Mouse (Mus musculus): ENCODE results near the gene 4933434E20Rik. TPM values are rescaled to one million over a fixed set of nuclear protein-coding genes. Genes with fewer than 3 reads are reported as not detected.

Gene 4933434E20Rik
- total RNA-seq, 1 experiment, result 69.2 TPM

DNA sequence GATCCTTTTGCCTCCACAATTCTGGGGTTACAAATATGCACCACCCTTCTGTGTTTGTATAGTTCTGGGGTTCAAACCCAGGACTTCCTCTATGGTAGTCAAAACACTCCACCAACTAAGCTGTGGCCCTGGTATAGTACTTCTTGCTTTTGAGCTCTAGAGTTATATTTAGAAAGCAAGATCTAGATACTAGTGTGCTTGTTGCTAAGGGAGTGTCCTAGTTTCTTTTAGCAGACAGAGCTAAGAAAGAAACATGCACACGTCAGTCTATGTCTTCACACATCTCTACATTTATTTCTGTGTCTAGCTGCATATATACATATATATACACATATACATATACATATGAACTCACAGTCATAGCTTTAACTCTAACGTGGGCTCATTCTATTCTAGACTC, 60.3 kb downstream of the 4933434E20Rik start:
- H3K4me1 ChIP-seq (ENCODE audit: control insufficient read depth in 2 of 2, insufficient read depth in 2 of 2, low read length in 2 of 2, poor library complexity in 1 of 2), result no peaks in the 10 kb centered on the region
- H3K36me3 ChIP-seq (ENCODE audit: control insufficient read depth, insufficient read depth, low read length, poor library complexity, severe bottlenecking), result no peaks in the 10 kb centered on the region
- no peak overlapping the region for H3K4me3 ChIP-seq (ENCODE audit: insufficient read depth in 1 of 2, low read depth in 1 of 2, low read length in 2 of 2, poor library complexity in 1 of 2, severe bottlenecking in 1 of 2)
- no peak overlapping the region for H3K9ac ChIP-seq (ENCODE audit: insufficient read depth, low read depth, low read length, poor library complexity, severe bottlenecking)
- TF ChIP-seq MAFK (IDR thresholded peaks at IDR 0.05; ENCODE audit: insufficient read depth, low read depth, low read length) (no peak), ZNF384 (IDR thresholded peaks at IDR 0.05; ENCODE audit: low read depth, low read length) (no peak), ZC3H11A (IDR thresholded peaks at IDR 0.05; ENCODE audit: borderline replicate concordance, low read depth, low read length) (no peak), HCFC1 (IDR thresholded peaks at IDR 0.05; ENCODE audit: borderline replicate concordance, insufficient read depth, low read length) (no peak), CHD2 (IDR thresholded peaks at IDR 0.05; ENCODE audit: low read depth, low read length) (no peak)
- DNase-seq (ENCODE audit: low read depth, low spot score), result no peak
- in situ Hi-C loops (cut with MboI; ENCODE audit: low sequenced_read_pairs in 2 of 2, unreplicated experiment in 2 of 2), result no loop called here
- H3K27ac ChIP-seq (ENCODE audit: insufficient read depth, low read depth, low read length, poor library complexity, severe bottlenecking), result no peak overlapping the region
- no peaks in the 10 kb centered on the region for H3K9me3 ChIP-seq (ENCODE audit: control insufficient read depth, insufficient read depth, low read depth, low read length)

DNA sequence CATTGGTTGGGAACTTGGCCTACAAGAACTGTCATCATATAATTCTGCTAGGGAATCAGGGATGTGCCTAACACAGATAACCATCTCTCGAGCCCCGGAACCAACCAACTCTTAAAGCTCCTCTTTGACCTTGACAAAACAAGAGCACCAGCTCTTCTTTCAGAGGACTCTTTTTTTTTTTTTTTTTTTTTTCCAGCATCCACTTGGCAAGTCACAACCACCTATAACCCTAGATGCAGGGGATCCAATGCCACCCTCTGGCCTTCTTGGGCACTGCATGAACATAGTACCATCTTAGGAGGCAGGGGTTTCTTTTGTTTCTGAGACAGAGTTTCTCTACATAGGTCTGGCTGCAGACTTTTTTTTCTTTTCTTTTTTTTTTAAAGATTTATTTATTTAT, 62.9 kb downstream of the 4933434E20Rik start:
- H3K27ac ChIP-seq (ENCODE audit: insufficient read depth, low read depth, low read length, poor library complexity, severe bottlenecking), result no peak overlapping the region
- in situ Hi-C loops (cut with MboI; ENCODE audit: low sequenced_read_pairs in 2 of 2, unreplicated experiment in 2 of 2), result no loop called here
- H3K9ac ChIP-seq (ENCODE audit: insufficient read depth, low read depth, low read length, poor library complexity, severe bottlenecking), result no peak overlapping the region
- H3K4me3 ChIP-seq (ENCODE audit: insufficient read depth in 1 of 2, low read depth in 1 of 2, low read length in 2 of 2, poor library complexity in 1 of 2, severe bottlenecking in 1 of 2), result no peak overlapping the region
- H3K9me3 ChIP-seq (ENCODE audit: control insufficient read depth, insufficient read depth, low read depth, low read length), result no peaks in the 10 kb centered on the region
- no peak for TF ChIP-seq CHD2 (IDR thresholded peaks at IDR 0.05; ENCODE audit: low read depth, low read length)
- TF ChIP-seq ZC3H11A (IDR thresholded peaks at IDR 0.05; ENCODE audit: borderline replicate concordance, low read depth, low read length), result no peak
- peak; percentile 93 for TF ChIP-seq ZNF384 (IDR thresholded peaks at IDR 0.05; ENCODE audit: low read depth, low read length)
- DNase-seq (ENCODE audit: low read depth, low spot score), result no peak
- H3K4me1 ChIP-seq (ENCODE audit: control insufficient read depth in 2 of 2, insufficient read depth in 2 of 2, low read length in 2 of 2, poor library complexity in 1 of 2), result peaks cover 0 to 3% of the 10 kb centered on the region in 2 experiments; a peak in 1 of 4 replicates
- no peaks in the 10 kb centered on the region for H3K36me3 ChIP-seq (ENCODE audit: control insufficient read depth, insufficient read depth, low read length, poor library complexity, severe bottlenecking)

DNA sequence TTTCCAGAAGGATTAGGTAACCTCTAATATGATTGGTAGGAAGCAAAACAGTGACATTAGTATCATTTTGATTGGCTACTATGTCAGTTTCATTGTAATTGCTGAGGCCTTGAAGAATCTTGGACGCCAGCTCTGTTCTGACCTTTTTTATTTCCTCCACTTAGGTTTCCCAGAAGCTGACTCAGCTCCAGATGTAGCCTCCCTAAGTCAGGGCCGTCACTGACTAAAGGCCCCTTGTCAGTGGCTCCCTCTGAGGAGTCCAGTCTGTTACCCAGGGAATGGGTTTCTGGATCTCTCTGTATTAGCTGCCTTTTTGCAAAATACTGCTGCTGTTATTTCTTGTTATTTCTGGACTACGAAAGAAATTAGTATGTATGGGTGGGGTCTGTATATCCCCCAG, 64.1 kb downstream of the 4933434E20Rik start:
- Histone ChIP-seq H3K36me3 (ENCODE audit: control insufficient read depth, insufficient read depth, low read length, poor library complexity, severe bottlenecking) (no peaks in the 10 kb centered on the region), H3K9me3 (ENCODE audit: control insufficient read depth, insufficient read depth, low read depth, low read length) (no peaks in the 10 kb centered on the region), H3K4me3 (ENCODE audit: insufficient read depth in 1 of 2, low read depth in 1 of 2, low read length in 2 of 2, poor library complexity in 1 of 2, severe bottlenecking in 1 of 2) (no peak overlapping the region), H3K27ac (ENCODE audit: insufficient read depth, low read depth, low read length, poor library complexity, severe bottlenecking) (no peak overlapping the region), H3K9ac (ENCODE audit: insufficient read depth, low read depth, low read length, poor library complexity, severe bottlenecking) (no peak overlapping the region), H3K4me1 (ENCODE audit: control insufficient read depth in 2 of 2, insufficient read depth in 2 of 2, low read length in 2 of 2, poor library complexity in 1 of 2) (peaks cover 0 to 3% of the 10 kb centered on the region in 2 experiments; a peak in 1 of 4 replicates)
- no peak for TF ChIP-seq ZC3H11A (IDR thresholded peaks at IDR 0.05; ENCODE audit: borderline replicate concordance, low read depth, low read length)
- TF ChIP-seq CHD2 (IDR thresholded peaks at IDR 0.05; ENCODE audit: low read depth, low read length), result no peak
- TF ChIP-seq HCFC1 (IDR thresholded peaks at IDR 0.05; ENCODE audit: borderline replicate concordance, insufficient read depth, low read length), result no peak
- no peak for TF ChIP-seq ZNF384 (IDR thresholded peaks at IDR 0.05; ENCODE audit: low read depth, low read length)
- TF ChIP-seq MAFK (IDR thresholded peaks at IDR 0.05; ENCODE audit: insufficient read depth, low read depth, low read length), result no peak
- in situ Hi-C loops (cut with MboI; ENCODE audit: low sequenced_read_pairs in 2 of 2, unreplicated experiment in 2 of 2), result no loop called here
- no peak for DNase-seq (ENCODE audit: low read depth, low spot score)

Other genes starting within 250 kb of the 4933434E20Rik start
- gene She, start 220.3 kb upstream of the 4933434E20Rik start, total RNA-seq (2012; rRNA removed), result 2.0 and 2.6 TPM in 2 replicates
- 1.0 and 1.8 TPM in 2 replicates for gene Il6ra, start 138.4 kb upstream of the 4933434E20Rik start, total RNA-seq (2012; rRNA removed)
- gene Atp8b2, start 88.1 kb upstream of the 4933434E20Rik start, total RNA-seq (2012; rRNA removed), result 41.6 and 51.4 TPM in 2 replicates
- gene Hax1, start 52.9 kb upstream of the 4933434E20Rik start, total RNA-seq (2012; rRNA removed), result 222 and 241 TPM in 2 replicates
- gene Ubap2l, start 992 bp downstream of the 4933434E20Rik start, total RNA-seq (2012; rRNA removed), result 85.4 and 109 TPM in 2 replicates
- gene Tpm3, start 21.0 kb downstream of the 4933434E20Rik start, total RNA-seq (2012; rRNA removed), result 241 and 287 TPM in 2 replicates
- 0.80 and 0.85 TPM in 2 replicates for gene Nup210l, start 52.5 kb downstream of the 4933434E20Rik start, total RNA-seq (2012; rRNA removed)
- 3,820 and 4,467 TPM in 2 replicates for gene Rps27, start 162.0 kb downstream of the 4933434E20Rik start, total RNA-seq (2012; rRNA removed)
- 9.6 and 13.2 TPM in 2 replicates for gene Rab13, start 162.1 kb downstream of the 4933434E20Rik start, total RNA-seq (2012; rRNA removed)
- gene Jtb, start 180.0 kb downstream of the 4933434E20Rik start, total RNA-seq (2012; rRNA removed), result 61.9 and 64.0 TPM in 2 replicates
- 2.3 and 4.8 TPM in 2 replicates for gene Creb3l4, start 191.9 kb downstream of the 4933434E20Rik start, total RNA-seq (2012; rRNA removed)
- 88.4 and 115 TPM in 2 replicates for gene Slc39a1, start 196.5 kb downstream of the 4933434E20Rik start, total RNA-seq (2012; rRNA removed)
- 9.8 and 11.8 TPM in 2 replicates for gene Crtc2, start 202.5 kb downstream of the 4933434E20Rik start, total RNA-seq (2012; rRNA removed)
- 4.1 and 8.2 TPM in 2 replicates for gene Dennd4b, start 213.5 kb downstream of the 4933434E20Rik start, total RNA-seq (2012; rRNA removed)
- gene Gatad2b, start 241.5 kb downstream of the 4933434E20Rik start, total RNA-seq (2012; rRNA removed), result 17.9 and 20.9 TPM in 2 replicates

All from ES-E14 (cell line).